Mouse (Mus musculus) C2C12 (cell line): Measurements from ENCODE around the gene Polrmt.

ENCODE experiments used
- CEBPB ChIP-seq: IDR thresholded peaks from one replicate; pipeline ENCODE4 v1.6.1; 2011; ENCODE audit warnings: low read depth, mild to moderate bottlenecking, control low read depth, moderate library complexity
- CTCF ChIP-seq: IDR thresholded peaks from one replicate; pipeline ENCODE4 v1.5.1; 2011; ENCODE audit not compliant: control insufficient read depth, insufficient read depth, insufficient read length
- FOSL1 ChIP-seq: IDR thresholded peaks from one replicate; pipeline ENCODE4 v1.8.0; 2011; ENCODE audit warnings: mild to moderate bottlenecking, low read length; ENCODE audit not compliant: poor library complexity, insufficient read depth, severe bottlenecking
- MAX ChIP-seq: IDR thresholded peaks from one replicate; pipeline ENCODE4 v1.6.1; 2011; ENCODE audit warnings: mild to moderate bottlenecking, control low read depth
- MYOG ChIP-seq: IDR thresholded peaks from one replicate; pipeline ENCODE4 v1.6.1; 2011; ENCODE audit not compliant: control insufficient read depth, insufficient read length; ENCODE audit errors: extremely low read depth
- USF1 ChIP-seq: IDR thresholded peaks from one replicate; pipeline ENCODE4 v1.6.1; 2011; ENCODE audit warnings: low read depth, mild to moderate bottlenecking, control low read depth, moderate library complexity

- TF ChIP-seq CTCF (no peak), MAX (no peak), CEBPB (no peak), MYOG (no peak), FOSL1 (no peak), USF1 (no peak)
Measured at GRCm38 (mm10) chr10:79714996-79715395, 31.4 kb downstream of the Polrmt start.
